Mouse (Mus musculus) limb, embryonic 11.5 days (tissue): ENCODE data around the gene Nfix. TPM values are rescaled to one million over a fixed set of nuclear protein-coding genes. Genes with fewer than 3 reads are reported as not detected.

Source experiments
- ATAC-seq: fragments of 200-750 bp; cut with Nextera tagmentation; 2 replicates; pipeline ENCODE4 v1.8.0; 2017; ENCODE audit warnings: low read depth; ENCODE audit not compliant: insufficient number of reproducible peaks, low FRiP score, low TSS enrichment
- DNase-seq: peaks from one replicate; pipeline ENCODE4 v3.0.0-alpha.2; 2015; ENCODE audit warnings: low spot score
- H3K27ac ChIP-seq: fragments of 300-500 bp; sonication (generic); replicated peaks from 2 replicates; pipeline ENCODE4 v1.5.1; 2014; ENCODE audit warnings: low read depth, mild to moderate bottlenecking, low read length
- H3K27me3 ChIP-seq: fragments of 300-500 bp; sonication (generic); 2 replicates; pipeline ENCODE4 v1.6.1; 2014; ENCODE audit warnings: mild to moderate bottlenecking, low read length, mixed read lengths; ENCODE audit not compliant: control insufficient read depth, insufficient read depth
- H3K36me3 ChIP-seq: fragments of 300-500 bp; sonication (generic); 2 replicates; pipeline ENCODE4 v1.6.1; 2014; ENCODE audit warnings: mild to moderate bottlenecking, low read length, moderate library complexity, mixed read lengths; ENCODE audit not compliant: control insufficient read depth, insufficient read depth
- H3K4me1 ChIP-seq: fragments of 300-500 bp; sonication (generic); 2 replicates; pipeline ENCODE4 v1.6.1; 2014; ENCODE audit warnings: low read length, mixed read lengths; ENCODE audit not compliant: control insufficient read depth, insufficient read depth
- H3K4me2 ChIP-seq: fragments of 300-500 bp; sonication (generic); 2 replicates; pipeline ENCODE4 v1.6.1; 2014; ENCODE audit warnings: low read depth, mild to moderate bottlenecking, moderate library complexity; ENCODE audit not compliant: severe bottlenecking
- H3K4me3 ChIP-seq: fragments of 300-500 bp; sonication (generic); 2 replicates; pipeline ENCODE4 v1.5.1; 2014; ENCODE audit warnings: low read depth, low read length
- H3K9ac ChIP-seq: fragments of 300-500 bp; sonication (generic); 2 replicates; pipeline ENCODE4 v1.6.1; 2014; ENCODE audit warnings: mild to moderate bottlenecking, low read length
- H3K9me3 ChIP-seq: fragments of 300-500 bp; sonication (generic); 2 replicates; pipeline ENCODE4 v1.6.1; 2016; ENCODE audit warnings: low read length; ENCODE audit not compliant: control insufficient read depth
- WGBS: fragments of 180-500 bp; shearing (Covaris S2); extraction: QIAGEN DNeasy Blood & Tissue Kit; methylation state at CpG from one replicate; pipeline ENCODE4 v1.1.7; 2014; 5-methylcytosine and 5-hydroxymethylcytosine counted together
- polyA plus RNA-seq: library from polyadenylated mRNA; unstranded; fragments of >200 nt; fragmentation: Nextera tagmentation; extraction: Ambion mirVana; gene quantifications from 2 replicates; pipeline ENCODE4 v1.2.1, GENCODE M21; 2014

Gene Nfix
- polyA plus RNA-seq: 4.6 TPM in 2 replicates

GRCm38 (mm10) chr8:84799999-84800831, at the start of gene Nfix:
Nfix (minus strand) TSS chr8:84800344.
- H3K27ac ChIP-seq: peak within 1 kb of the TSS; percentile 42; the same call in 1 of the 2 replicates
- H3K27me3 ChIP-seq: peaks cover 73% of the 10 kb centered on the region
- H3K4me3 ChIP-seq: peak within 1 kb of the TSS; percentile 63
- H3K36me3 ChIP-seq: no peaks in the 10 kb centered on the region
- H3K9ac ChIP-seq: peak within 1 kb of the TSS; percentile 91
- no peaks in the 10 kb centered on the region for H3K9me3 ChIP-seq
- peak; percentile 72 for DNase-seq
- 2% methylated on average over 52 of the region's 125 CpGs for WGBS
- peaks cover 15% of the 10 kb centered on the region; the same call in 1 of the 2 replicates for H3K4me1 ChIP-seq
- peak within 1 kb of the TSS; percentile 93 for H3K4me2 ChIP-seq
- ATAC-seq: no peak

GRCm38 (mm10) chr8:84847684-84848435, 47.7 kb upstream of the Nfix start:
- no peak for DNase-seq
- Histone ChIP-seq H3K27me3 (no peaks in the 10 kb centered on the region), H3K9me3 (no peaks in the 10 kb centered on the region), H3K36me3 (peaks cover 25% of the 10 kb centered on the region), H3K4me2 (peak overlapping the region; percentile 63), H3K4me1 (peaks cover 13% of the 10 kb centered on the region), H3K9ac (peak overlapping the region; percentile 74), H3K4me3 (peak overlapping the region; percentile 99), H3K27ac (peak overlapping the region; percentile 79; the same call in 1 of the 2 replicates)
- WGBS: 46% methylated on average over 6 of the region's 6 CpGs
- ATAC-seq: no peak

GRCm38 (mm10) chr8:84846722-84847572, 46.8 kb upstream of the Nfix start, which contains the start of gene Calr:
Calr (minus strand) TSS chr8:84846934.
- peak; percentile 100 for DNase-seq
- WGBS: 1% methylated on average over 55 of the region's 55 CpGs

GRCm38 (mm10) chr8:84846094-84846721, 46.1 kb upstream of the Nfix start:
- Histone ChIP-seq H3K4me3 (peak overlapping the region; percentile 99), H3K9me3 (no peaks in the 10 kb centered on the region), H3K27me3 (no peaks in the 10 kb centered on the region), H3K4me1 (peaks cover 15% of the 10 kb centered on the region), H3K27ac (peak overlapping the region; percentile 75), H3K4me2 (peak overlapping the region; percentile 75), H3K36me3 (peaks cover 37% of the 10 kb centered on the region), H3K9ac (peak overlapping the region; percentile 98)
- ATAC-seq: peak; percentile 8
- under 1% methylated on average over 30 of the region's 30 CpGs for WGBS
- no peak for DNase-seq

More at GRCm38 (mm10) chr8:84846722-84847572, 46.8 kb upstream of the Nfix start, which contains the start of gene Calr:
- Histone ChIP-seq H3K36me3 (peaks cover 32% of the 10 kb centered on the region), H3K4me1 (peaks cover 15% of the 10 kb centered on the region), H3K4me3 (peak within 1 kb of the TSS; percentile 99), H3K4me2 (peak within 1 kb of the TSS; percentile 75), H3K27ac (peak within 1 kb of the TSS; percentile 79), H3K9me3 (no peaks in the 10 kb centered on the region), H3K9ac (peak within 1 kb of the TSS; percentile 98), H3K27me3 (no peaks in the 10 kb centered on the region)
- peak; percentile 99 for ATAC-seq

GRCm38 (mm10) chr8:84845355-84846093, 45.4 kb upstream of the Nfix start:
- DNase-seq (peak; percentile 53), ATAC-seq (no peak)
- Histone ChIP-seq H3K27me3 (no peaks in the 10 kb centered on the region), H3K9me3 (no peaks in the 10 kb centered on the region), H3K36me3 (peaks cover 37% of the 10 kb centered on the region), H3K4me2 (peak overlapping the region; percentile 75), H3K27ac (no peak overlapping the region), H3K4me3 (peak overlapping the region; percentile 99), H3K4me1 (peaks cover 15% of the 10 kb centered on the region), H3K9ac (peak overlapping the region; percentile 98)
- WGBS: 19% methylated on average over 12 of the region's 12 CpGs

GRCm38 (mm10) chr8:84844397-84845070, 44.4 kb upstream of the Nfix start:
- 86% methylated on average over 9 of the region's 9 CpGs for whole genome bisulfite sequencing
- Histone ChIP-seq H3K9me3 (no peaks in the 10 kb centered on the region), H3K4me3 (peak overlapping the region; percentile 99), H3K4me1 (peaks cover 17% of the 10 kb centered on the region), H3K27me3 (no peaks in the 10 kb centered on the region), H3K36me3 (peaks cover 37% of the 10 kb centered on the region), H3K27ac (no peak overlapping the region), H3K4me2 (peak overlapping the region; percentile 75), H3K9ac (peak overlapping the region; percentile 98; the same call in 1 of the 2 replicates)
- no peak for DNase-seq
- no peak for ATAC-seq

GRCm38 (mm10) chr8:84841514-84841913, 41.4 kb upstream of the Nfix start:
- Histone ChIP-seq H3K36me3 (peaks cover 56% of the 10 kb centered on the region), H3K9ac (no peak overlapping the region), H3K4me1 (peaks cover 30% of the 10 kb centered on the region), H3K27ac (peak overlapping the region; percentile 26), H3K4me2 (no peak overlapping the region), H3K9me3 (no peaks in the 10 kb centered on the region), H3K4me3 (no peak overlapping the region), H3K27me3 (no peaks in the 10 kb centered on the region)
- ATAC-seq: no peak
- WGBS: 81% methylated on average over 1 of the region's 1 CpGs
- no peak for DNase-seq
